Mouse (Mus musculus) kidney, postnatal 0 days (tissue): Measurements from ENCODE around the gene Nudt14. TPM values are rescaled to one million over a fixed set of nuclear protein-coding genes. Genes with fewer than 3 reads are reported as not detected.

Experiments
- ATAC-seq: fragments of 200-750 bp; cut with Nextera tagmentation; replicated peaks from 2 replicates; pipeline ENCODE4 v1.8.0; 2017; ENCODE audit warnings: low read depth, moderate number of reproducible peaks, moderate TSS enrichment, moderate library complexity; ENCODE audit not compliant: low FRiP score
- DNase-seq: peaks from one replicate; pipeline ENCODE4 v3.0.0-alpha.2; 2016; ENCODE audit warnings: low spot score
- H3K27ac ChIP-seq: fragments of 300-500 bp; sonication (generic); 2 replicates; pipeline ENCODE4 v1.5.1; 2014; ENCODE audit warnings: mild to moderate bottlenecking
- H3K27me3 ChIP-seq: fragments of 300-500 bp; sonication (generic); 2 replicates; pipeline ENCODE4 v1.6.1; 2014; ENCODE audit warnings: low read length, mixed read lengths; ENCODE audit not compliant: insufficient read depth
- H3K36me3 ChIP-seq: fragments of 300-500 bp; sonication (generic); 2 replicates; pipeline ENCODE4 v1.6.1; 2014; ENCODE audit warnings: low read length, mixed read lengths; ENCODE audit not compliant: insufficient read depth
- H3K4me1 ChIP-seq: fragments of 300-500 bp; sonication (generic); replicated peaks from 2 replicates; pipeline ENCODE4 v1.6.1; 2014; ENCODE audit warnings: antibody characterized with exemption, low read length, mixed read lengths; ENCODE audit not compliant: insufficient read depth
- H3K4me2 ChIP-seq: fragments of 300-500 bp; sonication (generic); 2 replicates; pipeline ENCODE4 v1.6.1; 2014; ENCODE audit warnings: mild to moderate bottlenecking, low read length, moderate library complexity, mixed read lengths
- H3K4me3 ChIP-seq: fragments of 300-500 bp; sonication (generic); replicated peaks from 2 replicates; pipeline ENCODE4 v1.5.1; 2014; ENCODE audit warnings: low read depth, low read length
- H3K9ac ChIP-seq: fragments of 300-500 bp; sonication (generic); 2 replicates; pipeline ENCODE4 v1.6.1; 2014; ENCODE audit warnings: low read depth, low read length
- H3K9me3 ChIP-seq: fragments of 300-500 bp; sonication (generic); replicated peaks from 2 replicates; pipeline ENCODE4 v1.6.1; 2016; ENCODE audit warnings: low read length, inconsistent platforms, mixed read lengths
- CTCF ChIP-seq: IDR thresholded peaks from 2 replicates; pipeline ENCODE4 v1.5.1; 2016; ENCODE audit warnings: antibody characterized with exemption, low read depth, mild to moderate bottlenecking, moderate library complexity
- WGBS: fragments of 180-500 bp; shearing (Covaris S2); extraction: QIAGEN DNeasy Blood & Tissue Kit; methylation state at CpG from one replicate; pipeline ENCODE4 v1.1.7; 2014; 5-methylcytosine and 5-hydroxymethylcytosine counted together
- polyA plus RNA-seq: library from polyadenylated mRNA; unstranded; fragments of >200 nt; fragmentation: Nextera tagmentation; extraction: Ambion mirVana; gene quantifications from 2 replicates; pipeline ENCODE4 v1.2.1, GENCODE M21; 2015

Gene Nudt14
- polyA plus RNA-seq, 1 experiment from 2014 or later: 99.2 TPM

DNA sequence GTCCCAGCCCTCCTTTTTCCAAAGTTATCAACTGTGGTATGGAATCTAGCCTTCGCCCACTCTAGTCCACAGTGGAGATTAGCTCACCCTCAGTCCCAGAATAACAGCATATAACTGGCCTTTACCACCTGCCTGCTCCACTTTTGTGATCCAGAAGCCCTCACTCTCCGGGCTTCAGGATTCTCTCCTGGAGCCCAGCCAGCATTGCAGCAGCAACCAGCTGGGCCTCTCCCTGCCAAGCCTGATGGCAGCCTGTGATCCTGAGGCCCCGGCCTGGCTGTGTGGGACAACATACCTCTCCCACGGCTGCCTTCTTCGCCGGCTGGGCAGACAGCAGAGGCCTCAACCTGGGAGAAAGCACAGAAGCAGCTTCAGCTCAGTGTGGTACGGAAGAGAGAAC lies 19.5 kb upstream of the Nudt14 start:
- ATAC-seq: no peak
- no peak for TF ChIP-seq CTCF

DNA sequence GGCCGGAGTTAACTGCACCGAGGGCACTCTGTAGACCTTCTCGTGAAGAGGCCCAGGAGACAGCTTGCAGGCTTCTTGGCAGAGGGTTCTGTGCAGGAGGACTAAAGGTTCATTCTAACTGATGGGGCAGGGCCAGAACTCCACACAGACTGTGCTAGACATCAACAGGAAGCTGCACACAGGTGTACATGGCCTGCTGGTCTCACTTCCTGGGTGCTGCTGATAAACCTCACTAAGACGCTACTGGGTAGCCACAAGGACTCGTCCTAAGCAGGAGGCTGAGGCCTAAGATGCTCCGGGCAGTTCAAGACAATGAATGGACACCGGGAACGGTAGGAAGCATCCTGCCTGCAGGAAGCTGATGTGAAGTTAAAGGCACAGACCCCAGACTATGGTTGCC lies 17.5 kb upstream of the Nudt14 start:
- no peak overlapping the region for H3K4me3 ChIP-seq
- no peaks in the 10 kb centered on the region for H3K27me3 ChIP-seq
- peaks cover 51% of the 10 kb centered on the region for H3K36me3 ChIP-seq
- H3K9ac ChIP-seq: no peak overlapping the region
- no peak for TF ChIP-seq CTCF
- 83% methylated on average over 8 of the region's 8 CpGs for WGBS
- no peak for DNase-seq
- H3K4me1 ChIP-seq: no peaks in the 10 kb centered on the region
- no peak overlapping the region for H3K4me2 ChIP-seq
- H3K27ac ChIP-seq: no peak overlapping the region
- H3K9me3 ChIP-seq: no peaks in the 10 kb centered on the region
- no peak for ATAC-seq

More for the DNA sequence above, 19.5 kb upstream of the Nudt14 start:
- Histone ChIP-seq H3K9ac (no peak overlapping the region), H3K4me2 (no peak overlapping the region), H3K36me3 (peaks cover 69% of the 10 kb centered on the region), H3K4me3 (no peak overlapping the region), H3K27me3 (no peaks in the 10 kb centered on the region), H3K27ac (no peak overlapping the region), H3K4me1 (no peaks in the 10 kb centered on the region), H3K9me3 (no peaks in the 10 kb centered on the region)
- DNase-seq: no peak
- 66% methylated on average over 7 of the region's 7 CpGs for WGBS

DNA sequence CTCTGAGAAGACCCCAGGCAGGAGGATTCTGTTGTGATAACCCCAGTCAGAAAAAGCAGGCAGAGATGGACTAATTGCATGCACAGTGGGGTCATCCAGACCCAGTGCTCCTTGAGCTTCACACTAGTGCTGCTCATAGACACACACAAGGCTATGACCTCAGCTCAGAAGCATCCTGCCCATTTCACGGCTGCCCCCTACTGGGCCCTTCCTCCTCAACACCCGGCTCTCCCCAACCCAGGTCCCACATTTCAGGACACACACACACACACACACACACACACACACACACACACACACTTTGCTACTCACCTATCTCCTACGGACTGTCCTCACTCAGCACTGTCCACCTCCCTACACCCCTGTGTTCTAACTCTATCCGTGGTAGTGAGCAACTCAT lies 16.4 kb upstream of the Nudt14 start:
- ATAC-seq: peak; percentile 50
- Histone ChIP-seq H3K4me3 (no peak overlapping the region), H3K27ac (no peak overlapping the region), H3K4me1 (no peaks in the 10 kb centered on the region), H3K27me3 (no peaks in the 10 kb centered on the region), H3K36me3 (peaks cover 40% of the 10 kb centered on the region), H3K9me3 (no peaks in the 10 kb centered on the region), H3K9ac (no peak overlapping the region), H3K4me2 (no peak overlapping the region)
- 23% methylated on average over 4 of the region's 4 CpGs for WGBS
- TF ChIP-seq CTCF: peak; percentile 67
- DNase-seq: peak; percentile 64

DNA sequence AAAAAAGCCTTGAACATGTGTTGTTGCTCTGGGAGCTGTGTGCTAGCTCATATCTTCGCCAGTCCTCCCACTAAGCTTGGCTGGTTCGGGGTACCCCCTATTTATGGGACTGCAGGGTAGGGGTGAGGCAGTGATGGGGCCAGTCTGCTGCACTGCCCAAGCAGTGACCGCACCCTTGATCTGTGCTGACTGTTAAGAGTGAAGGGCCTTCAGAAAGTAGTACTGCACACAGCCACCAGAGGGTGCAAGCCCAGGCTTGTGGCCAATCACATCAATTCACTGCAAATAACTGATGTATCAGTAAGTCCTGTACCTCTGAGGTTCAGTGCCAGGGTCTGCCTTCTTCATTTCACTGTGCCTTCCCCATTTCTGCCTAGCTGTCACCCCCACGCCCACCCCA lies 13.9 kb upstream of the Nudt14 start:
- no peaks in the 10 kb centered on the region for H3K27me3 ChIP-seq
- no peak overlapping the region for H3K4me3 ChIP-seq
- no peak overlapping the region for H3K27ac ChIP-seq
- 38% methylated on average over 4 of the region's 4 CpGs for WGBS
- ATAC-seq: peak; percentile 44; the same call in 1 of the 2 replicates
- DNase-seq: peak; percentile 76
- H3K9me3 ChIP-seq: no peaks in the 10 kb centered on the region
- no peak overlapping the region for H3K4me2 ChIP-seq
- H3K4me1 ChIP-seq: peaks cover 13% of the 10 kb centered on the region
- H3K36me3 ChIP-seq: peaks cover 14% of the 10 kb centered on the region
- TF ChIP-seq CTCF: peak; percentile 93
- H3K9ac ChIP-seq: no peak overlapping the region

DNA sequence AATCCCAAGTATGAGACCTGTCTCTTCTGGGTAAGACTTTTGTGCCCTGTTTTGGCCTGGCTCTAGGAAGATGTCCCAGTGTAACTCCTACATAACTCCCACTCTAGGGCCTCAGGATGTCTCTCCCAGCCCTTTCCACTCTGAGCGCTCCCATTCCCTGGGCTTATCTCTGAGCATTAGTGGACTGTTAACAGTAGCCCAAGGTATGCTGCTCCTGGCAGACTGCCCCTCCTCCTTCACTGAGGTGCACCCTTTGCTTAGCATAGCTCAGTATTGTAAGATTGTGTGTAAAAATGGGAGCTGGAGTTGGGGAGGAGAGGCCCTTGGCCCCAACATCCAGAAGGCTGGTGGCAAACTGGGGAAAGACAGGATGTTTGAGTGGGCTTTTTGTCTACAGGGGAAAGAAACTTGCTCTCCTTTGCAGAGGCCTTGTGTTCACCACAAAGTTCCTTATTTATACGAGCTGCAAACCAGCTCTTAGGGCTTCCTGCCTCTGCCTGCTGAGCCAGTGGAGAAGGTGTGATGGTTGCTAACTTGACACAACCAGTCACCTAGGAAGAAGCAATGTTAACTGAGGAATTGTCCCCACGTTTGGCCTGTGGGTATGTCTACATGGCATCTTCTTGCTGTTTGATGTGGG lies 11.1 kb upstream of the Nudt14 start:
- Histone ChIP-seq H3K4me2 (no peak overlapping the region), H3K4me1 (peaks cover 18% of the 10 kb centered on the region), H3K4me3 (no peak overlapping the region), H3K36me3 (no peaks in the 10 kb centered on the region; the same call in 1 of the 2 replicates), H3K9ac (no peak overlapping the region), H3K27ac (no peak overlapping the region), H3K9me3 (no peaks in the 10 kb centered on the region), H3K27me3 (no peaks in the 10 kb centered on the region)
- no peak for TF ChIP-seq CTCF
- ATAC-seq (no peak), DNase-seq (no peak)
- WGBS: 83% methylated on average over 3 of the region's 3 CpGs

DNA sequence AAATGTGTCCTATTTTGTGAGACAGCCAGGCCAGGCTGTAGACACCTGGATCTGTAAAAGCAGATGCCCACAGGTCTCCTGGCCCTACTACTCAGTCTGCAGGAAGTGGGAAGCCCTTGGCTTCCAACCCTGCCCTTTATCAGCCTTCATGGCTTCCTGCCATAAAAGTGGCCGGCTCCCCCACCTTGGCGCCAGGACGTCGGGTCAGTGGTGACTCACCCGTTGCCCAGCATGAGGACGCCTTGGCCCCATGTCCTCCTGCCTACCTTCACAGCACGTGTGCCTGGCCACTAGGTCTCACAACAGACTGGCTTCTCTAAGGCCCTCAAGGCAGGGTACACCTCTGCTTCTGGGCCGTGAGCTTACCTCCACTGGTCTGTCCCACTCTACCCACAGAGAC lies 10.5 kb upstream of the Nudt14 start:
- Histone ChIP-seq H3K36me3 (no peaks in the 10 kb centered on the region; the same call in 1 of the 2 replicates), H3K4me3 (no peak overlapping the region), H3K9me3 (no peaks in the 10 kb centered on the region), H3K27me3 (no peaks in the 10 kb centered on the region), H3K27ac (no peak overlapping the region), H3K4me2 (no peak overlapping the region), H3K9ac (no peak overlapping the region), H3K4me1 (peaks cover 18% of the 10 kb centered on the region)
- DNase-seq (peak; percentile 31), ATAC-seq (peak; percentile 9; the same call in 1 of the 2 replicates)
- WGBS: 18% methylated on average over 8 of the region's 8 CpGs
- TF ChIP-seq CTCF: no peak
